Mouse (Mus musculus): Measurements from ENCODE around the gene Cdx4. TPM values are rescaled to one million over a fixed set of nuclear protein-coding genes. Genes with fewer than 3 reads are reported as not detected.

Cdx4 gene
- total and polyA plus RNA-seq, 2 experiments from 2014 or later, result not detected

DNA sequence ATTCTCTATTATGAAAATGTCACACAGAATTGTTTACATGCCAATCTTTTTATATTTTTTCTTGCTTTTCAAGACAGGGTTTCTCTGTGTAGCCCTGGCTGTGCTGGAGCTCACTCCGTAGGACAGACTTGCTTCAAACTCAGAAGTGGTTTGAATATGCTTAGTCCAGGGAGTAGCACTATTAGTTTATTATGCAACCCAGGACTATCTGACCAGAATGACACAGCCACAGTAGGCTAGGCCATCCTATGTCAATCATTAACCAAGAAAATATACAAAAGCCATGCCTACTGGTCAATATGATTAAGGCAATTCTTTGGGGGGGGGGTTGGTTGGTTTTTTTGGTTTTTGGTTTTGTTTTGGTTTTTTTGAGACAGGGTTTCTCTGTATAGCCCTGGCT, 12.9 kb upstream of the Cdx4 start:
- 83% methylated on average over 1 of the region's 1 CpGs for WGBS
- no peak overlapping the region for H3K4me3 ChIP-seq (ENCODE audit: low read depth, low read length)

GRCm38 (mm10) chrX:103311723-103312122, 9.5 kb upstream of the Cdx4 start:
- Histone ChIP-seq H3K9me3 (ENCODE audit: low read length) (no peaks in the 10 kb centered on the region), H3K27ac (ENCODE audit: low read depth, low read length) (no peak overlapping the region), H3K4me2 (ENCODE audit: low read depth) (no peak overlapping the region), H3K36me3 (ENCODE audit: insufficient read depth) (no peaks in the 10 kb centered on the region), H3K9ac (no peak overlapping the region), H3K27me3 (ENCODE audit: insufficient read depth, low read length) (no peaks in the 10 kb centered on the region), H3K4me3 (ENCODE audit: low read depth, low read length) (no peak overlapping the region), H3K4me1 (ENCODE audit: insufficient read depth) (no peaks in the 10 kb centered on the region)
- 80% methylated on average over 3 of the region's 3 CpGs for WGBS
- no peak for TF ChIP-seq CTCF (IDR thresholded peaks at IDR 0.05; ENCODE audit: low read depth)
- ATAC-seq (no peak), DNase-seq (no peak)

More for the DNA sequence above, 12.9 kb upstream of the Cdx4 start:
- DNase-seq, result no peak
- H3K4me1 ChIP-seq (ENCODE audit: insufficient read depth), result no peaks in the 10 kb centered on the region
- no peak overlapping the region for H3K9ac ChIP-seq
- H3K4me2 ChIP-seq (ENCODE audit: low read depth), result no peak overlapping the region
- ATAC-seq, result no peak
- no peak overlapping the region for H3K27ac ChIP-seq (ENCODE audit: low read depth, low read length)
- H3K9me3 ChIP-seq (ENCODE audit: low read length), result no peaks in the 10 kb centered on the region
- H3K27me3 ChIP-seq (ENCODE audit: insufficient read depth, low read length), result no peaks in the 10 kb centered on the region; the same call in 1 of the 2 replicates
- no peak for TF ChIP-seq CTCF (IDR thresholded peaks at IDR 0.05; ENCODE audit: low read depth)
- H3K36me3 ChIP-seq (ENCODE audit: insufficient read depth), result no peaks in the 10 kb centered on the region

DNA sequence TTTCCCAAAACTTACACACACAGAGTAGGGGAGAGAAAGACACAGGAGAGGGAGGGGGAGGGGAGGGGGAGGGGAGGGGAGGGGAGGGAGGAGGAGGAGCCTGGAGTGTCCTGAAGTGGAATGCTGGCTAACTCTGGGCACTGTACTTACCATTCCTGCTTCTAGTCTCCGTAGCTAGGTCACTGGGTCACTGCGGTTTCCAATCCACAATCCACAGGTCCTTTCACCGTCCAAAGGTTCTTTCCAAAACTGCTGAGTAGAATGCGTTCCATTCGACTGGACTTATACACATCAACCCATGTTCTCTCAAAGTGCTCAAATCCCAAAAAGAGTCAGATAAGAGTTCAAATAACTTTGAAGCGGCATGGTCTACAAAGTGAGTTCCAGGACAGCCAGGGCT, 7.1 kb upstream of the Cdx4 start:
- DNase-seq, result no peak
- H3K4me3 ChIP-seq (ENCODE audit: low read depth, low read length), result no peak overlapping the region
- no peak overlapping the region for H3K27ac ChIP-seq (ENCODE audit: low read depth, low read length)
- no peak overlapping the region for H3K4me2 ChIP-seq (ENCODE audit: low read depth)
- H3K36me3 ChIP-seq (ENCODE audit: insufficient read depth), result no peaks in the 10 kb centered on the region
- H3K4me1 ChIP-seq (ENCODE audit: insufficient read depth), result no peaks in the 10 kb centered on the region
- peaks cover 3% of the 10 kb centered on the region; the same call in 1 of the 2 replicates for H3K27me3 ChIP-seq (ENCODE audit: insufficient read depth, low read length)
- no peaks in the 10 kb centered on the region for H3K9me3 ChIP-seq (ENCODE audit: low read length)
- no peak for ATAC-seq
- H3K9ac ChIP-seq, result no peak overlapping the region
- TF ChIP-seq CTCF (IDR thresholded peaks at IDR 0.05; ENCODE audit: low read depth), result no peak
- 89% methylated on average over 6 of the region's 6 CpGs for WGBS

DNA sequence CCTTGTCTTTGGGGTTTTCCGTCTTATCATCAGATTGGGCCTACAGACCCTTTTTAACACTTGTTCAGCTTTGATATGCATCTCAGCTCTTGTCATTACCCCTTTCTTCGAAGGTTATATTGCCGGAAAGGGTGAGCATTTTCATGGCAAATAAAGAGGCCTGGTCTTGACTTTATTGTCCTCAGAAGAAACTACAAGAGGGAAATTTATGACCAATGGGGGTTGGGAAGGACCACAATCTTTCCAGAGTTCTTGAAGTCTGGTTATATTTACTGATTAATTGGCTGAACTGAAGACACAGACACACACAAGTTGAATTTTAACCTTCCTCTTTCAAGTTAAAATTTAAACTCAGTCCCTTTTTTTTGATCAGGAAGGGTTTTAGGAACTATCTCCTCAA, 4.7 kb downstream of the Cdx4 start:
- Histone ChIP-seq H3K27me3 (ENCODE audit: insufficient read depth, low read length) (peaks cover 29% of the 10 kb centered on the region), H3K9ac (no peak overlapping the region), H3K36me3 (ENCODE audit: insufficient read depth) (no peaks in the 10 kb centered on the region), H3K4me2 (ENCODE audit: low read depth) (no peak overlapping the region), H3K4me1 (ENCODE audit: insufficient read depth) (no peaks in the 10 kb centered on the region), H3K9me3 (ENCODE audit: low read length) (no peaks in the 10 kb centered on the region), H3K27ac (ENCODE audit: low read depth, low read length) (no peak overlapping the region), H3K4me3 (ENCODE audit: low read depth, low read length) (no peak overlapping the region)
- no peak for TF ChIP-seq CTCF (IDR thresholded peaks at IDR 0.05; ENCODE audit: low read depth)
- 82% methylated on average over 3 of the region's 3 CpGs for WGBS
- ATAC-seq, result no peak
- no peak for DNase-seq

GRCm38 (mm10) chrX:103329386-103329785, 8.2 kb downstream of the Cdx4 start:
- H3K4me2 ChIP-seq (ENCODE audit: low read depth), result no peak overlapping the region
- no peak overlapping the region for H3K27ac ChIP-seq (ENCODE audit: low read depth, low read length)
- 65% methylated on average over 8 of the region's 8 CpGs for WGBS
- peaks cover 9% of the 10 kb centered on the region for H3K27me3 ChIP-seq (ENCODE audit: insufficient read depth, low read length)
- H3K9ac ChIP-seq, result no peak overlapping the region
- TF ChIP-seq CTCF (IDR thresholded peaks at IDR 0.05; ENCODE audit: low read depth), result no peak
- H3K9me3 ChIP-seq (ENCODE audit: low read length), result no peaks in the 10 kb centered on the region
- no peak overlapping the region for H3K4me3 ChIP-seq (ENCODE audit: low read depth, low read length)
- H3K36me3 ChIP-seq (ENCODE audit: insufficient read depth), result no peaks in the 10 kb centered on the region
- no peak for DNase-seq
- ATAC-seq, result no peak
- H3K4me1 ChIP-seq (ENCODE audit: insufficient read depth), result no peaks in the 10 kb centered on the region

DNA sequence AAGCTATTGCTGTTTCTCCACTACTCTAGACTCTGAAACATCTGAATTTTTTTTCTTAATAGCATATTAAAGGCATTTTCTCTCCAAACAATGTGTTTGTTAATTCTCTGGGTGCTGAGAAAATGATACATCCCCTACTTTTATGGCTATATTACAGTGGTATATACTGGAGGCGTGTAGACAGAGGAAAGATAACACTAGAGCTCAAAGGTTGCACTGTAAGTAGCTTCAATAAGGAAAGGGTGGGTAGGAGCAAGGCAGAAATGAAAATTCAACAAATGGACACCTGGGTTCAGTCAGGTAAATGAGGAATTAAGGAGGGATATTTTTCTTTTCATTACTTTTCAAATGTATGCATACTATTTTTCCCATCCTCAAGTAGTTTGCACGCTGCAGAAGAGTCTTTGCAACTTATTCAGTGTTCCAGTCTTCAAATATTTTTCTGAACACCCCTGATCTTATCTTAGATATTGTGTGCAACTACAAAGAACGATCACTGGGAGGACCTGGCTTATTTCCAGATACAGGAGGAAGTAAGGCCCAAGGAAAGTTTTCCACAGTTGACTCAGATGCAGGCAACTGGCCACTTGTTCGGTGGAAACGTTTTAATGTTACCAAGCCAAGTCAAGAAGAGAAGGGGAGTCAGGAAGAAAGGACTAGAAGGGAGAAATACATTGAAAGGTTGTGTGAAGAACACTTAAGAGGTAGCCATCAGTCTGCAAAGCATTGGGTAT, 10.1 kb downstream of the Cdx4 start:
- Histone ChIP-seq H3K4me2 (ENCODE audit: low read depth) (no peak overlapping the region), H3K9me3 (ENCODE audit: low read length) (no peaks in the 10 kb centered on the region), H3K4me3 (ENCODE audit: low read depth, low read length) (no peak overlapping the region), H3K9ac (no peak overlapping the region), H3K36me3 (ENCODE audit: insufficient read depth) (no peaks in the 10 kb centered on the region), H3K27me3 (ENCODE audit: insufficient read depth, low read length) (peaks cover 9% of the 10 kb centered on the region; the same call in 1 of the 2 replicates), H3K4me1 (ENCODE audit: insufficient read depth) (no peaks in the 10 kb centered on the region), H3K27ac (ENCODE audit: low read depth, low read length) (no peak overlapping the region)
- 73% methylated on average over 5 of the region's 5 CpGs for WGBS
- TF ChIP-seq CTCF (IDR thresholded peaks at IDR 0.05; ENCODE audit: low read depth), result no peak
- DNase-seq, result no peak
- no peak for ATAC-seq

GRCm38 (mm10) chrX:103341369-103342113, 20.3 kb downstream of the Cdx4 start:
- no peak for ATAC-seq
- no peak overlapping the region for H3K4me2 ChIP-seq (ENCODE audit: low read depth)
- WGBS, result 54% methylated on average over 3 of the region's 3 CpGs
- no peak overlapping the region for H3K4me3 ChIP-seq (ENCODE audit: low read depth, low read length)
- TF ChIP-seq CTCF (IDR thresholded peaks at IDR 0.05; ENCODE audit: low read depth), result no peak
- H3K27me3 ChIP-seq (ENCODE audit: insufficient read depth, low read length), result no peaks in the 10 kb centered on the region; the same call in 1 of the 2 replicates
- H3K9ac ChIP-seq, result no peak overlapping the region
- no peaks in the 10 kb centered on the region for H3K36me3 ChIP-seq (ENCODE audit: insufficient read depth)
- no peak for DNase-seq
- H3K27ac ChIP-seq (ENCODE audit: low read depth, low read length), result no peak overlapping the region
- H3K9me3 ChIP-seq (ENCODE audit: low read length), result no peaks in the 10 kb centered on the region
- no peaks in the 10 kb centered on the region for H3K4me1 ChIP-seq (ENCODE audit: insufficient read depth)

Measured in forebrain, postnatal 0 days (tissue).